Mouse (Mus musculus) forebrain, postnatal 0 days (tissue): ENCODE measurements at regions not wholly inside any gene's neighbourhood (a gene's known extent, or its start where the extent isn't known, plus 50 kb on each side); places are given as distances from the start of the nearest gene placed in this dataset.
"Not testable (repeated sequence)": the region's sequence is repeated elsewhere in the genome, so short reads cannot be mapped to it uniquely, and the experiment has no call there.

Experiments used
- ATAC-seq: fragments of 200-750 bp; cut with Nextera tagmentation; 2 replicates; pipeline ENCODE4 v1.8.0; 2017; ENCODE audit warnings: mild to moderate bottlenecking, moderate library complexity
- DNase-seq: peaks from one replicate; pipeline ENCODE4 v3.0.0-alpha.2; 2015
- H3K27ac ChIP-seq: fragments of 300-500 bp; sonication (generic); 2 replicates; pipeline ENCODE4 v1.5.1; 2014; ENCODE audit warnings: low read depth, mild to moderate bottlenecking, antibody characterized with exemption, low read length, moderate library complexity, mixed read lengths
- H3K27me3 ChIP-seq: fragments of 300-500 bp; sonication (generic); 2 replicates; pipeline ENCODE4 v1.6.1; 2014; ENCODE audit warnings: mild to moderate bottlenecking, low read length, mixed read lengths; ENCODE audit not compliant: insufficient read depth
- H3K36me3 ChIP-seq: fragments of 300-500 bp; sonication (generic); 2 replicates; pipeline ENCODE4 v1.6.1; 2014; ENCODE audit warnings: mild to moderate bottlenecking, moderate library complexity; ENCODE audit not compliant: insufficient read depth
- H3K4me1 ChIP-seq: fragments of 300-500 bp; sonication (generic); 2 replicates; pipeline ENCODE4 v1.6.1; 2014; ENCODE audit warnings: antibody characterized with exemption; ENCODE audit not compliant: insufficient read depth
- H3K4me2 ChIP-seq: fragments of 300-500 bp; sonication (generic); 2 replicates; pipeline ENCODE4 v1.6.1; 2014; ENCODE audit warnings: low read depth, mild to moderate bottlenecking, moderate library complexity
- H3K4me3 ChIP-seq: fragments of 300-500 bp; sonication (generic); 2 replicates; pipeline ENCODE4 v1.5.1; 2014; ENCODE audit warnings: low read depth, low read length, mixed read lengths
- H3K9ac ChIP-seq: fragments of 300-500 bp; sonication (generic); 2 replicates; pipeline ENCODE4 v1.6.1; 2014; ENCODE audit warnings: mild to moderate bottlenecking
- H3K9me3 ChIP-seq: fragments of 300-500 bp; sonication (generic); 2 replicates; pipeline ENCODE4 v1.6.1; 2016; ENCODE audit warnings: low read length
- CTCF ChIP-seq: sonication (generic); IDR thresholded peaks from 2 replicates; pipeline ENCODE4 v1.5.1; 2016; ENCODE audit warnings: antibody characterized with exemption, control low read depth, low read depth
- WGBS: fragments of 180-500 bp; shearing (Covaris S2); extraction: QIAGEN DNeasy Blood & Tissue Kit; methylation state at CpG from one replicate; pipeline ENCODE4 v1.1.7; 2014; 5-methylcytosine and 5-hydroxymethylcytosine counted together

GRCm38 (mm10) chr4:69435390-69435789 lies 481.2 kb upstream of the Brinp1 start:
- 90% methylated on average over 9 of the region's 9 CpGs for WGBS
- H3K9me3 ChIP-seq = no peaks in the 10 kb centered on the region
- DNase-seq = no peak
- no peaks in the 10 kb centered on the region for H3K36me3 ChIP-seq
- no peak overlapping the region for H3K27ac ChIP-seq
- H3K4me2 ChIP-seq = no peak overlapping the region
- no peak overlapping the region for H3K9ac ChIP-seq
- ATAC-seq = no peak
- no peak for TF ChIP-seq CTCF
- H3K4me3 ChIP-seq = no peak overlapping the region
- H3K4me1 ChIP-seq = no peaks in the 10 kb centered on the region
- no peaks in the 10 kb centered on the region for H3K27me3 ChIP-seq

- H3K27ac ChIP-seq, H3K9me3 ChIP-seq, H3K27me3 ChIP-seq, DNase-seq, H3K9ac ChIP-seq, ATAC-seq, H3K4me1 ChIP-seq, H3K4me3 ChIP-seq, H3K36me3 ChIP-seq, H3K4me2 ChIP-seq: not testable (repeated sequence)
- 95% methylated on average over 21 of the region's 23 CpGs for WGBS
These were observed 456.2 kb upstream of the Brinp1 start for GRCm38 (mm10) chr4:69410411-69410810.

- no peak overlapping the region for H3K27ac ChIP-seq
- no peak for TF ChIP-seq CTCF
- no peaks in the 10 kb centered on the region for H3K36me3 ChIP-seq
- ATAC-seq = peak; percentile 29; the same call in 1 of the 2 replicates
- H3K9ac ChIP-seq = no peak overlapping the region
- 47% methylated on average over 3 of the region's 3 CpGs for WGBS
- H3K4me2 ChIP-seq = no peak overlapping the region
- H3K27me3 ChIP-seq = no peaks in the 10 kb centered on the region
- H3K4me3 ChIP-seq = no peak overlapping the region
- no peaks in the 10 kb centered on the region for H3K9me3 ChIP-seq
- H3K4me1 ChIP-seq = no peaks in the 10 kb centered on the region
- DNase-seq = no peak
These were observed 441.3 kb upstream of the Brinp1 start for GRCm38 (mm10) chr4:69395451-69395850.

GRCm38 (mm10) chr4:69383318-69383717 lies 429.1 kb upstream of the Brinp1 start:
- Histone ChIP-seq H3K9ac (no peak overlapping the region), H3K36me3 (no peaks in the 10 kb centered on the region), H3K27ac (no peak overlapping the region), H3K4me1 (no peaks in the 10 kb centered on the region), H3K9me3 (no peaks in the 10 kb centered on the region), H3K4me2 (no peak overlapping the region), H3K4me3 (no peak overlapping the region), H3K27me3 (no peaks in the 10 kb centered on the region)
- TF ChIP-seq CTCF = no peak
- ATAC-seq (no peak), DNase-seq (no peak)

GRCm38 (mm10) chr4:69346979-69347465 lies 392.8 kb upstream of the Brinp1 start:
- TF ChIP-seq CTCF = no peak
- no peak for ATAC-seq
- Histone ChIP-seq H3K9me3 (no peaks in the 10 kb centered on the region), H3K27ac (no peak overlapping the region), H3K4me2 (no peak overlapping the region), H3K36me3 (no peaks in the 10 kb centered on the region), H3K9ac (no peak overlapping the region), H3K4me3 (no peak overlapping the region), H3K4me1 (no peaks in the 10 kb centered on the region), H3K27me3 (no peaks in the 10 kb centered on the region)
- 75% methylated on average over 5 of the region's 5 CpGs for WGBS
- no peak for DNase-seq

- H3K27ac ChIP-seq = no peak overlapping the region
- WGBS = 25% methylated on average over 3 of the region's 3 CpGs
- H3K4me2 ChIP-seq = no peak overlapping the region
- no peaks in the 10 kb centered on the region for H3K36me3 ChIP-seq
- no peaks in the 10 kb centered on the region for H3K9me3 ChIP-seq
- no peaks in the 10 kb centered on the region for H3K27me3 ChIP-seq
- no peak for TF ChIP-seq CTCF
- H3K9ac ChIP-seq = no peak overlapping the region
- ATAC-seq (no peak), DNase-seq (no peak)
- no peaks in the 10 kb centered on the region for H3K4me1 ChIP-seq
- H3K4me3 ChIP-seq = no peak overlapping the region
These were observed 373.4 kb upstream of the Brinp1 start for GRCm38 (mm10) chr4:69327606-69328005.
